Mouse (Mus musculus) cortical plate, adult 2 months (tissue): Measurements from ENCODE around the gene Serpine2.

Experiments used
- CTCF ChIP-seq: fragments of 200-500 bp; IDR thresholded peaks from 2 replicates; pipeline ENCODE4 v1.5.1; 2011; ENCODE audit warnings: mild to moderate bottlenecking, control low read depth, low read length; ENCODE audit not compliant: insufficient read depth; ENCODE audit errors: extremely low read depth
- POLR2A ChIP-seq: fragments of 200-500 bp; IDR thresholded peaks from 2 replicates; pipeline ENCODE4 v1.6.1; 2011; ENCODE audit warnings: mild to moderate bottlenecking, low read length, control low read depth; ENCODE audit not compliant: insufficient read depth; ENCODE audit errors: extremely low read depth

GRCm38 (mm10) chr1:79860411-79861039 is 455 bp downstream of the Serpine2 start:
- TF ChIP-seq POLR2A (no peak), CTCF (no peak)
